Mouse (Mus musculus) hindbrain, embryonic 15.5 days (tissue): Measurements from ENCODE around the gene Apom. TPM values are rescaled to one million over a fixed set of nuclear protein-coding genes. Genes with fewer than 3 reads are reported as not detected.
A peak's percentile ranks its signal among the peaks of the same experiment; 100 is the strongest.

Source experiments
- ATAC-seq: fragments of 200-750 bp; cut with Nextera tagmentation; 2 replicates; pipeline ENCODE4 v1.8.0; 2017; ENCODE audit warnings: low read depth, moderate number of reproducible peaks, moderate TSS enrichment; ENCODE audit not compliant: low FRiP score
- H3K27ac ChIP-seq: fragments of 300-500 bp; sonication (generic); replicated peaks from 2 replicates; pipeline ENCODE4 v1.5.1; 2015; ENCODE audit warnings: mild to moderate bottlenecking, inconsistent platforms
- H3K27me3 ChIP-seq: fragments of 300-500 bp; sonication (generic); 2 replicates; pipeline ENCODE4 v1.6.1; 2015; ENCODE audit warnings: control low read depth, inconsistent platforms
- H3K36me3 ChIP-seq: fragments of 300-500 bp; sonication (generic); 2 replicates; pipeline ENCODE4 v1.6.1; 2015; ENCODE audit warnings: control low read depth, inconsistent platforms
- H3K4me1 ChIP-seq: fragments of 300-500 bp; sonication (generic); replicated peaks from 2 replicates; pipeline ENCODE4 v1.6.1; 2015; ENCODE audit warnings: control low read depth, inconsistent platforms
- H3K4me2 ChIP-seq: fragments of 300-500 bp; sonication (generic); 2 replicates; pipeline ENCODE4 v1.6.1; 2015; ENCODE audit warnings: moderate library complexity, mild to moderate bottlenecking, inconsistent platforms
- H3K4me3 ChIP-seq: fragments of 300-500 bp; sonication (generic); 2 replicates; pipeline ENCODE4 v1.5.1; 2015; ENCODE audit warnings: mild to moderate bottlenecking, inconsistent platforms
- H3K9ac ChIP-seq: fragments of 300-500 bp; sonication (generic); 2 replicates; pipeline ENCODE4 v1.6.1; 2015; ENCODE audit warnings: inconsistent platforms
- H3K9me3 ChIP-seq: fragments of 300-500 bp; sonication (generic); 2 replicates; pipeline ENCODE4 v1.6.1; 2016; ENCODE audit warnings: control low read depth, inconsistent platforms
- WGBS: fragments of 180-500 bp; shearing (Covaris S2); methylation state at CpG from one replicate; pipeline ENCODE4 v1.1.7; 2015; 5-methylcytosine and 5-hydroxymethylcytosine counted together
- polyA plus RNA-seq: library from polyadenylated mRNA; unstranded; fragments of >200 nt; fragmentation: Nextera tagmentation; extraction: Ambion mirVana; gene quantifications from 2 replicates; pipeline ENCODE4 v1.2.1, GENCODE M21; 2015

Apom gene
- polyA plus RNA-seq, 1 experiment from 2014 or later = 0.79 TPM

DNA sequence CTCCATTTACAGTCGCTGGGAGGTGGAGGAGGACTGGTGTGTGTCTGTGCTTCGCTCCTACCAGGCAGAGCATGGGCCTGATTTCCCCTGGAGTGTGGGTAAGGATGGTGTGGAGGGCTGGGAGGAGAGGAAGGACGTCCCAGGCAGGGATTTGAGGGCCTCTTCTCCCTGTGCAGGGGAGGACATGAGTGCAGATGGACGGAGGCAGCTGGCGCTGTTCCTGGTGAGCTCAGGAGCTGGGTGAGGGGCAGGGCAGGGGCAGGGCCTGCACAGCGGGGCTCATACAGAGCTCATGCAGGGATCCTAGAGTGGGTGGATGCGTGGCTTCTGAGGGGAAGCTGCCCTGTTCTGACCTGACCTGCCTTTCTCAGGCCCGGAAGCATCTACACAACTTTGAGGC, 29.6 kb downstream of the Apom start:
- ATAC-seq = no peak
- no peaks in the 10 kb centered on the region for H3K27me3 ChIP-seq
- no peaks in the 10 kb centered on the region for H3K9me3 ChIP-seq
- H3K4me1 ChIP-seq = peaks cover 7% of the 10 kb centered on the region; the same call in 1 of the 2 replicates
- H3K36me3 ChIP-seq = peaks cover 53% of the 10 kb centered on the region
- WGBS = 77% methylated on average over 8 of the region's 8 CpGs
- H3K9ac ChIP-seq = no peak overlapping the region
- no peak overlapping the region for H3K27ac ChIP-seq
- no peak overlapping the region for H3K4me2 ChIP-seq
- H3K4me3 ChIP-seq = no peak overlapping the region

DNA sequence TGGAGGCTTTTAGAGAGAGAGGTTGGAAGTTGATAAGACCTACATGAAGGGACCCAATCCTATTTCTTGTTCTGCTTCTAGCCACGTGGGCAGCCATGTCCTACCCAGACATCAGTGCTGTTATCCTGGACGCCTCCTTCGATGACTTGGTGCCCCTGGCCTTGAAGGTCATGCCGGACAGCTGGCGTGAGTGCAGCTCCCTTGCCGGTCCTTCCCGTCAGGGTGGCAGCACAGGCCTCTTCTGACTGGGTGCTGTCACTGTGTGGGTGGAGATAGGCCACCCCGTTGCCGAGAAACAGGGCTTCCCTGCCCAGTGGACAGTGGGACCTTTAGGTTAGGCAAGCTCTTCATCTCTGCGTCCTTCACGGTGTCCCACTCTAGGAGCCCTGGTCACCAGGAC, 30.7 kb downstream of the Apom start:
- H3K4me3 ChIP-seq = no peak overlapping the region
- WGBS = 91% methylated on average over 11 of the region's 11 CpGs
- H3K27me3 ChIP-seq = no peaks in the 10 kb centered on the region
- H3K9me3 ChIP-seq = no peaks in the 10 kb centered on the region
- H3K4me2 ChIP-seq = no peak overlapping the region
- no peak for ATAC-seq
- H3K36me3 ChIP-seq = peaks cover 57% of the 10 kb centered on the region
- H3K27ac ChIP-seq = no peak overlapping the region
- peaks cover 4% of the 10 kb centered on the region; the same call in 1 of the 2 replicates for H3K4me1 ChIP-seq
- no peak overlapping the region for H3K9ac ChIP-seq

DNA sequence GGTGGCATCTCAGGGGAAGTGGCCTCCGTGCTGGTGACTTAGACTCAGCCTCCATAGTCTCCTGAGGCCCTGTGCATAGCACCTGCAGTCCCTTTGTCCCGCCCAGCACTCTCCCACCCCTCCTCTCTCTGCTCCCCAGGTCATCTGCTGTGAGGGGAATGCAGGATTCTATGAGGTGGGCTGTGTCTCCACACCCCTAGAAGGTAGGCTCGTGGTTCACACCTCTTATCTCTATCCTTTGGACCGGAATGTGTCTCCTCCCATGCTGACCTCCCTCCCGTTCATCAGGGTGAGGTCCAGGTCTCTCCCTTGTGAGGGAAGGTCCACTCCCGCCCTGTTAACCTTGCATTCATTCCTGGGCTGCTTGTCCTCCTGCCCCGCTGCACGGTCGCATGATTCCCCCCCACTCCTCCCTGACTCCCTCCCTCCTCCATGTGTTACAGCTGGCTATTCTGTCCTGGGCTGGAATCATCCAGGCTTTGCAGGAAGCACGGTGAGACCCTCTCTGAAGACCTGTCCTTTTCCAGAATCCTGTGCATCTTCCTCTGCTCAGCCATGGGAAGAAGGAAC, 31.6 kb downstream of the Apom start:
- H3K27ac ChIP-seq = no peak overlapping the region
- WGBS = 74% methylated on average over 10 of the region's 10 CpGs
- no peaks in the 10 kb centered on the region for H3K4me1 ChIP-seq
- peaks cover 61% of the 10 kb centered on the region for H3K36me3 ChIP-seq
- no peaks in the 10 kb centered on the region for H3K9me3 ChIP-seq
- no peak overlapping the region for H3K9ac ChIP-seq
- ATAC-seq = no peak
- no peak overlapping the region for H3K4me3 ChIP-seq
- H3K4me2 ChIP-seq = no peak overlapping the region
- H3K27me3 ChIP-seq = no peaks in the 10 kb centered on the region

DNA sequence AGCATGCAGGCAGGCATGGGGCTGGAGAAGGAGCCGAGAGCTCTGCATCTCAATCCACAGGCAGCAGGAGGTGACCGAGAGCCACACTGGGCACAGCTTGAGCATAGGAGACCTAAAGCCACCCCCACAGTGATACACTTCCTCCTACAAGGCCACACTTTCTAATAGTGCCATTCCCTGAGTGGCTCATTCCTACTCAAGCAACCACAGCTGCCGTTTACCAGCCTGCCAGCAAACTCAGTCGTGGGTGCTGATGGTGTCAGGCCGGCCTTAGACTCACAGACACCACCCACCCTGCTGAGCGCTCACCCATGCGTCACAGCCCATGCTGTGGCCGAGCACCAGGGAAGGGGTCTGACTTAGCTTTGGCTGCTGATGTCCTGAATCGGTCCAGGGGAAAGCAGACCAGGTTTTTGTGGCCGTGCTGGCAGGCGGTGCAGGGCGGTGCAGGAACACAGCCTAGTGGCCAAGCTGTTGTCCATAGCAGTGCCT, 34.6 kb downstream of the Apom start:
- no peak overlapping the region for H3K4me2 ChIP-seq
- H3K27ac ChIP-seq = no peak overlapping the region
- H3K9ac ChIP-seq = no peak overlapping the region
- peaks cover 77% of the 10 kb centered on the region for H3K36me3 ChIP-seq
- H3K9me3 ChIP-seq = no peaks in the 10 kb centered on the region
- 76% methylated on average over 12 of the region's 12 CpGs for WGBS
- H3K4me1 ChIP-seq = no peaks in the 10 kb centered on the region
- no peak for ATAC-seq
- H3K4me3 ChIP-seq = no peak overlapping the region
- no peaks in the 10 kb centered on the region for H3K27me3 ChIP-seq

DNA sequence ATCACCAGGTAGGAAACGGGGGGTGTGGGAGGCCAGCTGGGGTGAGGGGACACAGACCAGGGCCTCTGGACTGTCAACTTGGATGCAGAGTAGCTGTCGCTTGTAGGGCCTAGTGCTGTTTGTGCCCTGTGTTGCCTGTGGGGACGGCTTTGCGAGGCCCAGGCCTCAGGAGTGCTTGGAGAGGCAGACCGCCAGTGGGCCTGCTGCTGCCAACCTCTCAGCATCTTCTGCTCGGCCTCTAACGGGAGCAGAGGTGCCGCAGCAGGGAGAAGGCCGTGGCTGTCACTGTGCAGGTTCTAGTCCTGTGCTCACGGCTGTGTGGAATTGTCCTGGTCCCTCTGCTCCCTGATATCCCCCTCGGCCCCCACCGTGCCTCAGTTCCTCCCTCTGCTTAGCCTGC, 35.3 kb downstream of the Apom start:
- Histone ChIP-seq H3K4me3 (no peak overlapping the region), H3K27ac (no peak overlapping the region), H3K27me3 (no peaks in the 10 kb centered on the region), H3K4me2 (no peak overlapping the region), H3K36me3 (peaks cover 71% of the 10 kb centered on the region), H3K9me3 (no peaks in the 10 kb centered on the region), H3K4me1 (no peaks in the 10 kb centered on the region), H3K9ac (no peak overlapping the region)
- no peak for ATAC-seq
- WGBS = 78% methylated on average over 12 of the region's 12 CpGs

DNA sequence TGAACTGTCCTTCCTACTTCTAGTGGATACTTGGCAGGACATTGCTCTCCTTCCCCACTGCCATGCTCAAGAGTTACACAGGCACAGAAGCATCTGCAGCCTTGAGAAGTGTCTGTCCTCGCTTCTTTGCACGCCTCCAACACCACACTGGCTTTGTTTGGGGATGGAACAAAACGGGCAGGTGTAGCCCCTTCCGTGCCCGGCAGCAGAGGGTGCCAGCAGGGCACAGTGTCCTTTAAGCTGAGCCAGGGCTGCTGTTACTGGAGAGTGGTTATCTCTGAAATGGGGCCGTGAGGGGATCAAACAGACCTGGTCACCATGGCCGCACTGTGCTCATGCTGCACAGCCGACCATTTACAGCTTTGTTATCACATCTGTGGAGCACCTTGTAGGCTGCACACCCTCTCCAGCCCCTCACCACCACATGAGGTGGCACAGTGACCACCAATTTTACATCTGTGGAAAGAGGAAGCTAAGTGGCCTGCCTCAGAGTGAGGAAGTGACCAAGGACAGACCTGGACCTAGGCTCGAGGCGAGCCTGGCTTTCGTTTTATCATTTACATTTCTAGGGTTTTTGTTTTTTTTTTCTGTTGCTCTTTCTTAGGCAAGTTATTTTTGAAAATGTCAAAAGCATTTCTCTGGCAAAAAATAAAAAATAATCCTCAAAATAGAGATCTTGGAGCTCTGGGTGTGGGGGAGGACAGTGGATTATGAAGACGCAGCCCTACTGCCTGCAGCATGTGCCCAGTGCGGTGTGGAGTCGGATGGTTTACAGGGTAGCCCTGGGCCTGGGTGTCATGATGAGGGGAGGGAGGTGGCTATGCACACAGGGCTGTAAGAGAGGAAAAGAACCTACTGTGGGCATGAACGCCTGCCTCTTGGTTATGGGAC, 37.1 kb downstream of the Apom start:
- Histone ChIP-seq H3K9me3 (no peaks in the 10 kb centered on the region), H3K27ac (no peak overlapping the region), H3K27me3 (no peaks in the 10 kb centered on the region), H3K4me2 (no peak overlapping the region), H3K4me1 (peaks cover 12% of the 10 kb centered on the region), H3K4me3 (no peak overlapping the region), H3K9ac (no peak overlapping the region), H3K36me3 (peaks cover 52% of the 10 kb centered on the region)
- no peak for ATAC-seq
- WGBS = 91% methylated on average over 15 of the region's 15 CpGs

DNA sequence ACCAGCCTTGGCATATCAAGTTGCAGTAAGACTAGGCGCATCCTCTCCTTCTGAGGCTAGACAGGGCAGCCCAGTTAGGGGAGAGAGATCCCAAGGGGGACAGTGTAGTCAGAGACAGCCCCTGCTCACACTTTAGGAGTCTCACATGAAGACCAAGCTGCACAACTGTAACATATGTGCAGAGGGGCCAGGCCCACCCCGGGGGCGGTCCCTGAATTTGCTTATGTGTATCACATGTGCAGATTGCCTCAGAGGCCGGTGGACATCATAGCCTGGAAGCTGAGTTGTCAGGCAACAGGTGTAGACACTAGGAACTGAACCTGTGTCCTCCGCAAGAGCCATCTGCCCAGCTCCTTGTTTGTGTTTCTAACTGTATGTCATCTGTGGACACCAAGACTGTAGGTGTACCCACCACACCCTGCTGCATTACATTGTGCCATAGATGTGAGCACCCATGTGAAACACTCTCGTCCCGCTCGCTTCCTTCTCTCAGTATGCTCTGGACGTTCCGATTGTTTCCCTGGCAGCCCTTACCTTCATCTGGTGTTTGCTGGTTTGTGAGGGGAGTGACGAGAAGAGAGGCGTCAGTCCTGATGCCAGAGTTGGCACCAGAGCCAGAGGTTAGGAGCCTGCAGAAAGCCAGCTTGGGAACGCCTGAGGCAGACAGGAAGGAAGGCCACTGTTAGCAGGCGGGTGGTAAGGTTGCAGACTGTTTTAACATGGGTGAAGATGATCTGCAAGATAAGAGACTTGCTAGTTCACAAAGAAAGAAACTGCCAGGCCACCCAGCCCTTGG, 39.2 kb downstream of the Apom start:
- Histone ChIP-seq H3K4me1 (peaks cover 13% of the 10 kb centered on the region), H3K36me3 (peaks cover 32% of the 10 kb centered on the region), H3K4me2 (no peak overlapping the region), H3K27ac (no peak overlapping the region), H3K9ac (no peak overlapping the region), H3K4me3 (no peak overlapping the region), H3K9me3 (no peaks in the 10 kb centered on the region), H3K27me3 (no peaks in the 10 kb centered on the region)
- WGBS = 90% methylated on average over 14 of the region's 14 CpGs
- no peak for ATAC-seq

DNA sequence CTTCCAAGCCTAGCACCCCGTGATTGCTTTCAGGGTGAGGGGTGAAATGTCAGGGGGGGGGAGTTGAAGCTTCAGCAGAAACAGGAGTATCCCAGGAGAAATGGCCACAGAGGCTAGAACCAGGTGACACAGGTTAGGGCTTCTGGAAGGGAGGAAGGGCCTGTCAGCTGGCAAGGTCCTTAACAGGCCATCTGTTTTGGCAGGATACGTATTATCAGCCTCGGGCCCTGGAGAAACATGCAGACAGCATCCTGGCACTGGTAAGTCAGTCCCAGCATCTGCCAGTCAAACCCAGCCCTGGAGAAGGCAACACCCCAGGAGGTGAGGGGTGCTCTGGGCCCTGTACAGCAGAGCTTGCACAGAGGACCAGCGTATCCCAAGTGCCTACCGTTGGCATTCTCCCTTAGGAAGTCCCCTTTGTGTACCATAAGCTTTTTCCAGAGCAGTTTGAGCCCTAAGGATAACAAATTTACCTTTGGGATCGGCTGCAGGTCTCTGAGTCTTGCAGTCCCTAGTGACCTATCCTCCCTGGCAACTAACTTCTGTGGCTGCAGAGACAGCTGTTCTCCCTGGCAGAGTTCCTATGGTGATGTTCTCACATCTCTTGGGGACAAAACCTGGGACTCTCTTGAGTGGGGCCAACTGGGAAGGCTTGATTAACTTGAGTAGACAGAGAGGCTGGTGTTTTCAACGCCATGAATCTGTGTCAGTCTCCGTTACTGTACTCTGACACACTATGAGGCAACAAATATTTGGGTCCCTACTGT, 41.5 kb downstream of the Apom start:
- ATAC-seq = no peak
- Histone ChIP-seq H3K27ac (peak overlapping the region; percentile 99), H3K4me3 (peak overlapping the region; percentile 71), H3K9ac (peak overlapping the region; percentile 85), H3K27me3 (no peaks in the 10 kb centered on the region), H3K9me3 (no peaks in the 10 kb centered on the region), H3K4me1 (peaks cover 13% of the 10 kb centered on the region), H3K4me2 (peak overlapping the region; percentile 75), H3K36me3 (peaks cover 22% of the 10 kb centered on the region)
- 46% methylated on average over 8 of the region's 8 CpGs for WGBS

DNA sequence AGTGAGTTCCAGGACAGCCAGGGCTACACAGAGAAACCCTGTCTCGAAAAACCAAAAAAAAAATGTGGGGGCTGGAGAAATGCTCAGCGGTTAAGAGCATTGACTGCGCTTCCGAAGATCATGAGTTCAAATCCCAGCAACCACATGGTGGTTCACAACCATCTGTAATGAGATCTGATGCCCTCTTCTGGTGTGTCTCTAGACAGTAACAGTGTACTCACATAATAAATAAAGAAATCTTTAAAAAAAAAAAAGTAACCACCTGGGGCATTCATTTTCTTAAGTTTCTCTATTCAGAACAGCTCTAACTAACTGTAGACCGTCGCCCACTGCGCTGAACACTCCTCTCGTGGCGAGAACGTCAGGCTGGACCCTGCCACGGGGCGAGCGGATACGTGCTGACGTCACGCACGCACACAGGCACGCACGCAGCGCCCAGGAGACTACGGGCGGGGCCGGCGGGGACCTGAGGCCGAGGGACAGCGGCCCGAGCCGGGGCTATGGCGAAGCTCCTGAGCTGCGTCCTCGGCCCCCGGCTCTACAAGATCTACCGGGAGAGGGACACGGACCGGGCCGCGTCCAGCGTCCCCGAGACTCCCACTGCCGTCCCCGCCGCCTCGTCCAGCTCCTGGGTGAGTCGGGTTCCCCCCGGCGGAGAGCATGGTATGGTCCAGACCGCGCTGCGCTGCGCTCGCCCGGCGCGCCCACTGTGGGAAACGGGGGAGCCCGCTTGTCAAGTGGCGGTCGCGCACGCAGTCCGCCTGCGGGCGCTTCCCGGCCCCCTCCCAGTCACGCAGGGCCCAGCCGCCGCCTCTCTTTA, 42.8 kb downstream of the Apom start, which contains the start of gene Abhd16a:
Gene Abhd16a (plus strand): TSS at position 439 of the 820 bp plus-strand sequence.
- WGBS = 4% methylated on average over 57 of the region's 67 CpGs
- peak; percentile 98 for ATAC-seq
- H3K27me3 ChIP-seq = no peaks in the 10 kb centered on the region
- H3K4me3 ChIP-seq = peak within 1 kb of the TSS; percentile 71
- peaks cover 13% of the 10 kb centered on the region for H3K4me1 ChIP-seq
- H3K9me3 ChIP-seq = no peaks in the 10 kb centered on the region
- peaks cover 18% of the 10 kb centered on the region for H3K36me3 ChIP-seq
- H3K9ac ChIP-seq = peak within 1 kb of the TSS; percentile 85
- peak within 1 kb of the TSS; percentile 99 for H3K27ac ChIP-seq
- H3K4me2 ChIP-seq = peak within 1 kb of the TSS; percentile 75

DNA sequence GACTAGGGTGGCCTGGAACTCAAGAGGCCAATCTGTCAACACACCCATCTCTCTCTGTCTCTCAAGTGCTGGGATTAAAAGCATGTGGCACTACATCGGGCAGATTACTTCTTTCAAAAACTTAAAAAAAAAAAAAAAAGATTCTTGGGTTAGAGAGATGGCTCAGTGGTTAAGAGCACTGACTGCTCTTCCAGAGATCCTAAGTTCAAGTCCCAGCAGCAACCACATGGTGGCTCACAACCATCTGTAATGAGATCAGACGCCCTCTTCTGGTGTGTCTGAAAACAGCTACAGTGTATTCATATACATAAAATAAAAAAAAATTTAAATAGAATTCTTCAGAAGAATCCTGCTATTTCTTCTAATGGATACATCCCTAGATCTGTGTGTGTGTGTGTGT, 43.7 kb downstream of the Apom start:
- Histone ChIP-seq H3K9me3 (no peaks in the 10 kb centered on the region), H3K36me3 (peaks cover 10% of the 10 kb centered on the region; the same call in 1 of the 2 replicates), H3K27me3 (no peaks in the 10 kb centered on the region), H3K4me1 (peaks cover 13% of the 10 kb centered on the region), H3K27ac (no peak overlapping the region), H3K9ac (no peak overlapping the region), H3K4me3 (no peak overlapping the region), H3K4me2 (no peak overlapping the region)
- ATAC-seq = no peak
- 59% methylated on average over 2 of the region's 2 CpGs for WGBS
